Mouse (Mus musculus) MEL (cell line): ENCODE results near the gene Uspl1.

Experiments used
- ETS1 ChIP-seq: IDR thresholded peaks from 2 replicates; pipeline ENCODE4 v1.6.1; 2012; ENCODE audit warnings: low read depth, mild to moderate bottlenecking, inconsistent platforms, low read length, improper control_type of control experiment, moderate library complexity
- NRF1 ChIP-seq: IDR thresholded peaks from 2 replicates; pipeline ENCODE4 v1.6.1; 2014; ENCODE audit warnings: low read depth, mild to moderate bottlenecking, inconsistent platforms, low read length, improper control_type of control experiment, moderate library complexity; ENCODE audit not compliant: poor library complexity, insufficient read depth, severe bottlenecking
- TCF12 ChIP-seq: IDR thresholded peaks from 2 replicates; pipeline ENCODE4 v1.6.1; 2014; ENCODE audit warnings: low read depth, mild to moderate bottlenecking, inconsistent platforms, low read length, improper control_type of control experiment, moderate library complexity

DNA sequence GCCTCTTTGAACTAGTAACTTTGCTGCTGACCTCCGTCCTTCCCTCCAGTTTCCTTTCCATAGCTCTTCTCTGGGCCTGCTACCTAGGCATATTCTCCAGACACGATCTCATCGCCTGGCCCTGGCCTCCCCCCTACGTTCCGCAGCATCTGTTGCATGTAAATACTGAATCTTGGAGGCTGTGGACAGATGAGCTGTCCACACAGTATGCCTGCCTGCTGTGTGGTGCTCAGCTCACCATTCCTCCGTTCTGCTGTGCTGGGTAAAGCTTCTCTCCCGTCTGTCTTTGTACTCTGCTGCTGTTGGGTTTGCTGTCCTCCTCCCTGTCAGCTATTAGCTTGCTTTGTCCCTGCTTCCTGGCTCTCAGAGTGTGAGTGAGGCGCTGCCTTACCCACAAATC lies 21.1 kb downstream of the Uspl1 start:
- TF ChIP-seq ETS1 (no peak), TCF12 (no peak), NRF1 (no peak)
